Mouse (Mus musculus) thymus, postnatal 25 days (tissue): Measurements from ENCODE around the gene Efcab2.

Experiments
- DNase-seq: peaks from one replicate; pipeline ENCODE4 v3.0.0; 2022

Gene Efcab2

GRCm38 (mm10) chr1:178485868-178486220 is 80.0 kb downstream of the Efcab2 start:
- no peak for DNase-seq

DNA sequence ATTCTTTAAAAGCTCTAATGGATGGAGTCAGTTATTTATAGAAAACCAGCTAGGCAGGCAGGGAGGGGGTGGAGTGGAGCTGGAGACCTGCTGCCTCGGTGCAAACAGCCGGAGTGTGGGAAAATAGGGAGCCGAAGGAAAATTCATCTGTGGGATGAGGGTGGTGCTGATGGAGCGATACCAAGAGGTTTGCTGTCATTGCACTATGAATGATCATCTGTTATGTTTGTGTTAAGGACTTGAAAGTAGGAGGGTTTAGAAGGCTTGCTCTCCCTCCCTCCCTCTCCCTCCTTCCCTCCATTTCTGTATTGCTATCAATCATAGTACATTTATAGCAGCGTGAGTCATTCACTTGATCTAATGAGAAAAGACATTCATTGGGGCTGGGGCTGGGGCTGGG is 80.9 kb downstream of the Efcab2 start:
- DNase-seq, result no peak

DNA sequence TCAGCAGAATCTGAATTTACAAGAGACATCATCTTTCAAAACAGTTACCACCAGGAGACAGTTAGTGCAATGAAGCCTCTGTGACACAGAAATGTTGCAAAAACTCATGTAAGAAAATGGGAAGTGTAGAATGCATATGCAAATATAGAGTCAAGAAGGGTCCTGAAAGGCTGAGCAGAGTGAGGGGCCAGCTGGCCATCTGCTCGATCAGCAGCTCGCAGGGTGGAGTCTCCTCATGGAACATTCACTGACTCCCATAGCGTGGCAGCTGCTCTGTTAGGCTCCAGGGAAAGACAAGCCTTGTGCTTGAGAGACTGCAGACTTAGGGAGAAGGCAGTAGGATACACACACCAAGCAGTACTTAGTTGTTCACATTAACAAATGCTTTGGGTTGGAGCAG is 83.2 kb downstream of the Efcab2 start:
- DNase-seq, result no peak

- no peak for DNase-seq
Observed at GRCm38 (mm10) chr1:178491733-178492132, 85.8 kb downstream of the Efcab2 start.

- DNase-seq, result no peak
Observed at GRCm38 (mm10) chr1:178492493-178492892, 86.6 kb downstream of the Efcab2 start.

DNA sequence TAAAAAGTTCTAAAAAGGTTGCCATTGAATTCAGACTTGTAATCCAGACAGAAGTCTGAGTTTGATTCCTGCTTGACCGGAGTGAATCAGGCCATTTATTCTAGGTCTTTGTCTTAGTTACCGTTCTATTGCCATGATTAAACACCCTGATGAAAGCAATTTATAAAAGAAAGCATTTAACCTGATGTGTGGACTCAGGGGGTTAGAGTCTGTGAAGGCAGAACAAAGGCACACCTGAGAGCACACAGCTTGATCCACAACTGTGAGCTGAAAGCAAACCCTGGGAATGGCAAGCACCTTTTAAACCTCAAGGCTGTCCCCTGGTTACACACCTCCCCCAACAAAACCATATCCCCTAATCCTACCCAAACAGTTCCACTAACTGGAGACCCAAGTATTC is 90.3 kb downstream of the Efcab2 start:
- no peak for DNase-seq

- peak; percentile 54 for DNase-seq
Observed at GRCm38 (mm10) chr1:178496841-178497240, 91.0 kb downstream of the Efcab2 start.

- DNase-seq, result no peak
Observed at GRCm38 (mm10) chr1:178506938-178507337, 101.1 kb downstream of the Efcab2 start.

GRCm38 (mm10) chr1:178512323-178513031 is 106.6 kb downstream of the Efcab2 start:
- no peak for DNase-seq

- DNase-seq, result no peak
Observed at GRCm38 (mm10) chr1:178513954-178514353, 108.1 kb downstream of the Efcab2 start.

- DNase-seq, result no peak
Observed at GRCm38 (mm10) chr1:178515839-178516238, 110.0 kb downstream of the Efcab2 start.

DNA sequence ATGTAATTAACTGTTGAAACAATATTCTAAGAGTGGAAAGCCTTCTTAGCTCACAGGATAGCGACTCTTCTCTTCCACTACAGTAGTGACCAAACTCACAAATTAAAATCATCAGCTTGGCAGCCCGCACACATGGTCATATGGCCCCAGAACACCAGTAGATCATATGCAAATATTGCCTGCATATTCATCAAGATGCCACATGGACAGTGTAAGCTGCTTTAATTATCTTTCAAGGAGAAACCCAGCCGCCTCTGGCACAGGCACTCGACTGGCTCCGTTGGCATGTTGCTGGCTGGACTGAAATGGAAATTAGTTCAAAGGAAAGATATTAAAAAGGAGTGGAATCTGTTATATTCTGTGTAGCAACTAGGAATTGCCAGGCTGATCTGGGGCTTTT is 116.5 kb downstream of the Efcab2 start:
- no peak for DNase-seq

GRCm38 (mm10) chr1:178523152-178523551 is 117.3 kb downstream of the Efcab2 start:
- no peak for DNase-seq

DNA sequence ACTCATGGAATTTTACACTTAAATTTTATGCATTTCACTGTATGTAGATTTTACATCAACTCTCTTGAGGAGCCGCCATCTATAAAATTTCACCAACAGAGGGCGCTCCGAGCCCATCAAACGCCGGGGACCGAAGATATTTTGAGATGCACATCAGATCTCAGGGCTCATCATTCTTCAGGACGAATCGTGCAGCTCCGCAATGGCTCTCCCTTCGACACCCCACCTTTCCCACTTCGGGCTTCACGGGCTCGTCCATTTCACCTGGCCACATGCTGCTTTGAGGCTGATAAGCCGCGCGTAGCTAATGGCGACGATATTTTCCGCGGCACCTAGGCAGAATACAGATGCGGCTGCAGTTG is 121.3 kb downstream of the Efcab2 start:
- DNase-seq, result peak; percentile 66

GRCm38 (mm10) chr1:178527547-178528361 is 121.9 kb downstream of the Efcab2 start:
- peak; percentile 60 for DNase-seq

GRCm38 (mm10) chr1:178528431-178529351 is 122.8 kb downstream of the Efcab2 start, which contains the start of gene Kif26b:
Kif26b (plus strand) TSS chr1:178529125.
- DNase-seq, result peak; percentile 14

DNA sequence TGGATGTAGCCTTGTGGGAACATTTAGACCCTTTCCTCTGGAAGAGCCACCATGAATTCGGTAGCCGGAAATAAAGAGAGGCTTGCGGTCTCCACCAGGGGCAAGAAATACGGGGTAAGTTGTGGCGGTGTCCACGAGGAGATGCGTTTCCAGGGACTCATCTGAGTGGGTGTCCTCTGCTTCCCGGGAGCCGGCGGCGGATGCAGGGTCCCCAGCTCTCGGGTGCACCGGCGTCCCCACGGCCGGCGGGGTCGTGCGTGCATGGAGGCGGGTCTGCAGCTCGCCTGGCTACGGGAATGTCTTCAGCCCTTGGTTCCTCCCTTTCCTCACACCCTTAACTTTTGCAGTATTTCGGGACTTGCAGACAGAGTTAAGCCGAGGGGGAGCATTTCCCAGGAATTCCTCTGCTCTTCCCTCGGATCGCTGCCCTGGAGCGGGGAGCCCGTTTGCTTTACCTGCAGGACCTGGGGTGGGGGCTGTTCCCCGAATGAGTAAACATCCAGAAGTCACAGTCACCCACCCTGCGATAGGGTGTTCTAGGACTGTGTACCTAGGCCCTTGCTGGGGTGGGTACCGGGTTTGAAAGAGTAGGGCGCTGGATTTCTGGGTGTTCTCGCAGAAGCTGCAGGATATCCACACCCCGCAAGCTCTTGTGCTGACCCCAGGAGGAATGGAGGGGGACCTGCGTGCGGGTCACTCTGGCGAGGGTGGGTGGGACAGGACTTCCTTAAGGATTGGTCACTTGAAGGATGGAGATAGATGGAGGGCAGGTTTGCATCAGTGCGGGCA is 123.8 kb downstream of the Efcab2 start:
- DNase-seq, result peak; percentile 5

- peak; percentile 78 for DNase-seq
Observed at GRCm38 (mm10) chr1:178530301-178531078, 124.6 kb downstream of the Efcab2 start.
